Mouse (Mus musculus): ENCODE measurements at regions not wholly inside any gene's neighbourhood (a gene's known extent, or its start where the extent isn't known, plus 50 kb on each side); places are given as distances from the start of the nearest gene placed in this dataset.

DNA sequence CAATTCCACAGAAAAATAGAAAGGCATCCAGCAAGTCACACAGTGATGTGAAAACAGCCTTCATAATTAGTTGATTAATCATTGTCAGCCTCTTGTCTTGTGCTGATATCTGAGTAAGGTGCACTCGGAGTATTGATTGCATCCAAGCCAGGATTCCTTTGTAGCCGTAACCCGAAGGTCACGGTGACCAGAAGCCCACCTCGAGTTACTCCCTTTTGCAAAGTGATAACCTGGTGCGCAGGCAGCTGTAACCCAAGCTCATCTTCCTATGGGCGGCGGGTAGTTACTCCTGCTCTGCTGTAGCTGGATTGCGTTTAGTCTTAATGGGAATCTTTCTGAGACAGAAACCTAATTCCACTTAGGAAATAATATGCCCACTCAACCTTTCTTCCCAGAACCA lies 107.0 kb downstream of the Qrsl1 start:
- H3K27me3 ChIP-seq = no peaks in the 10 kb centered on the region
- 82% methylated on average over 9 of the region's 9 CpGs for WGBS

DNA sequence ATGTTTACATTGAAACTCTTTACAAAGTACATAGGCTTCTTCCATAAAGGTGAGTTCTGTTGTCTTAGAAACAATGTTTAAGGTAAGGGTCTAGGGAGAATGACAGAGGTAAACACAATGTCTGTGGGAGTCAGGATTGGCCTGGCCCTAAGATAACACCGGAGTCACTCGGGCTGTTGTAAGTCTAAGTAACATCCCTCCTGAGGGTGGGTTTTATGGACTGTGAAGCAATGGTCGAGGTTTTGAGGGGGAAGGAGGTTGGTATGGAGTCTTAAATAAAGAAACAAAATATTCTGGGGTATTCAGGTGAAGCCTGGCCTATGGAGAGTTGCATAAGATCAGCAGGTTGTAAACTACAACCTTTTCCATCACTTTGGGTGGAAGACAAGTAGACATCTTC lies 101.5 kb downstream of the Qrsl1 start:
- H3K27me3 ChIP-seq = no peaks in the 10 kb centered on the region
- WGBS = 71% methylated on average over 3 of the region's 3 CpGs
- H3K9me3 ChIP-seq = no peaks in the 10 kb centered on the region
- no peak overlapping the region for H3K27ac ChIP-seq (replicated peaks)
- H3K4me2 ChIP-seq = no peak overlapping the region
- no peak overlapping the region for H3K4me3 ChIP-seq
- H3K9ac ChIP-seq = no peak overlapping the region
- H3K36me3 ChIP-seq = no peaks in the 10 kb centered on the region
- no peak for ATAC-seq (ENCODE audit: low read depth)
- no peaks in the 10 kb centered on the region for H3K4me1 ChIP-seq (replicated peaks)

More for the DNA sequence above, 107.0 kb downstream of the Qrsl1 start:
- ATAC-seq (ENCODE audit: low read depth) = no peak
- Histone ChIP-seq H3K4me1 (replicated peaks) (no peaks in the 10 kb centered on the region), H3K4me2 (no peak overlapping the region), H3K9me3 (no peaks in the 10 kb centered on the region), H3K27ac (replicated peaks) (no peak overlapping the region), H3K9ac (no peak overlapping the region), H3K36me3 (no peaks in the 10 kb centered on the region), H3K4me3 (no peak overlapping the region)

DNA sequence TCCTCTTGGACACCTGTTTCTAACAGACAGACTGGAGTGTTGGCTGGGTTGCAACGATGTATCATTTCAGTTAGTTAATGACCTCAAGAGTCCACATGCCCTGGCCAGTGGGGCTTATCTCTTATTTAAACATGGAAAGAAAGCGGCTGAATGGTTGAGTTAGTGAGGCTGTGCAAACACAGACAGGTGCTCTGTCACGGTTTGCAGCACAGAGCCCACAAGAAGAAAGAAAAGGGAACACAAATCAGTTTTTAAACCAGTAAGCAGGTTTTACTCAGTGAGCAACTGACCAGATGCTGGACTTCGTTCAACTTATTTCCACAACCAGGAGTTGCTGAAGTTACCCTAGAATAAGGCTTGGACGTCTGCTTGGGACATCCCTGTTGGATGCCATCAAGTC lies 86.3 kb downstream of the Qrsl1 start:
- H3K4me3 ChIP-seq = no peak overlapping the region
- H3K9ac ChIP-seq = no peak overlapping the region
- H3K4me1 ChIP-seq (replicated peaks) = no peaks in the 10 kb centered on the region
- ATAC-seq (ENCODE audit: low read depth) = no peak
- no peaks in the 10 kb centered on the region for H3K27me3 ChIP-seq
- no peak overlapping the region for H3K4me2 ChIP-seq
- H3K27ac ChIP-seq (replicated peaks) = no peak overlapping the region
- 83% methylated on average over 5 of the region's 5 CpGs for WGBS
- H3K9me3 ChIP-seq = no peaks in the 10 kb centered on the region
- no peaks in the 10 kb centered on the region for H3K36me3 ChIP-seq

DNA sequence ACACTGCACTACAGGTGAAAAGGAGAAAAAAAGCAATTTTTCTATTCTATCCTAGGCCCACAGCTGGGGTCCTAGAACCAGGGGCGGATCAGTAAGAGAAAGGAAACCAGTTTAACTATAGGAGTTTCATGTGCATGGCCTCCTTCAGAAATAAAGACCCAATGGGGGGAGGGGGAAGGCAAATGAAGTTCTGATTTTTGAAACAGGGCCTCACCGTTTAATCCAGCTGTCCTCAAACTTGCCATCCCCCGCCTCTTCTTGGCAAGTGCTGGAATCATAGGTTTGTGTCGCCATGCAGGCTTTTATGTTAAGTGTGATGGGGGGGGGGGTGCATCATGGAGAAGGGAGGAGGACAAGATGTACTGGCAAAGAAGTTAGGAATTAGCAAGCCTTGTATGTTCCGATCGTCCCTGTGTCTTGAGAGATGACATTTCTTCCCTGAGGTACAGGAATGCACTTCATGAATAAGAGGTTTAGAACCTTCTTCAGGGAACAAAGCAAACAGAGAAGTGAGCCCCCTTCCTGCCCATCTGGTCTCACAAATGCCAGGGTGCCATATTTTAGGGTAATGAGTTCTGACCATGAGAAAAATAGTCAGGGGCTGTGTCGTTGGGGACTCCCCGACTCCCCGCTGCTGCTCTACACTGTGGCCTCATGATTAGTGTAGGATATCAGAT lies 83.9 kb downstream of the Qrsl1 start:
- no peak overlapping the region for H3K9ac ChIP-seq
- H3K27ac ChIP-seq (replicated peaks) = no peak overlapping the region
- no peaks in the 10 kb centered on the region for H3K27me3 ChIP-seq
- no peaks in the 10 kb centered on the region for H3K9me3 ChIP-seq
- 84% methylated on average over 9 of the region's 9 CpGs for WGBS
- no peak for ATAC-seq (ENCODE audit: low read depth)
- no peaks in the 10 kb centered on the region for H3K36me3 ChIP-seq
- no peak overlapping the region for H3K4me3 ChIP-seq
- no peak overlapping the region for H3K4me2 ChIP-seq
- H3K4me1 ChIP-seq (replicated peaks) = no peaks in the 10 kb centered on the region

DNA sequence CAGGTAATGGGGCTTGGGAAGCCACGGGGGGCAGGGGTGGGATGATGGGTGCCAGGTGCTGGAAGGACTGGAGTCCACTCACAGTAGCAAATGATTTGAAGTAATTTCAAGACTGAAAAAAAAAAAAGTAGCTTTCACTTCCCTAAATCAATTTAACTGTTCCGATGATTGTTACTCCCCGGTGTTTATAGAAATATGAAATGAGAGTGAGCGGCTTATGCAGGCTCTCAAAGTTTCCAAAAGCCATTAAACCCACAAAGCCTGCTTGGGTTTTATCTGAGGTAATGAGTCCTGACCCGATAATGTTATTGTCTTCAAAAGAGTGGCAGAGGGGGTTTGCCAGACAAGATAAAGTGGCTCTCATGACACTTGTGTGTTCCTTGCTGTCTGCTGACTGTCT lies 82.9 kb downstream of the Qrsl1 start:
- H3K9me3 ChIP-seq = no peaks in the 10 kb centered on the region
- 82% methylated on average over 5 of the region's 5 CpGs for WGBS
- H3K4me1 ChIP-seq (replicated peaks) = no peaks in the 10 kb centered on the region
- no peaks in the 10 kb centered on the region for H3K27me3 ChIP-seq
- H3K9ac ChIP-seq = no peak overlapping the region
- no peak overlapping the region for H3K27ac ChIP-seq (replicated peaks)
- no peaks in the 10 kb centered on the region for H3K36me3 ChIP-seq
- no peak overlapping the region for H3K4me3 ChIP-seq
- no peak overlapping the region for H3K4me2 ChIP-seq
- ATAC-seq (ENCODE audit: low read depth) = no peak

DNA sequence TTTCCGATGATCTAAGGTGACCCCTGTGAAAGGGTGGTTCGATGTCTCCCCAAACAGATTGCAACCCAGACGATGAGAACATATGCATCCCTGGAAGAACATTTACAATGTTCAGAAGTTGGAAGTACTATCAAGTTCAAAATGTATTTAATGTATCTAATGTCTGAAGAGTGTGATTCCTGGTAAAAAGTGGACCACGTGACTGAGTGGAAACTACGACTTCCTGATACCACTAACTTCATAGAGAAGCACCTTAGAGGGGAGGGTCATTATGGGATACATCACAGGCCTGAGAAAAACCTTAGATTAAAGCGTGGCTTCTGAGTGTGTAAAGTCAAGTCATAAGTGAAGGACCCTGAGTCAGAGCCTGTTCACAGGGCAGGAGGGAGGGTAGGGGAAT lies 82.1 kb downstream of the Qrsl1 start:
- no peaks in the 10 kb centered on the region for H3K9me3 ChIP-seq
- H3K36me3 ChIP-seq = no peaks in the 10 kb centered on the region
- H3K9ac ChIP-seq = no peak overlapping the region
- 91% methylated on average over 6 of the region's 6 CpGs for WGBS
- ATAC-seq (ENCODE audit: low read depth) = no peak
- H3K27ac ChIP-seq (replicated peaks) = no peak overlapping the region
- H3K4me2 ChIP-seq = no peak overlapping the region
- no peaks in the 10 kb centered on the region for H3K27me3 ChIP-seq
- H3K4me3 ChIP-seq = no peak overlapping the region
- no peaks in the 10 kb centered on the region for H3K4me1 ChIP-seq (replicated peaks)

DNA sequence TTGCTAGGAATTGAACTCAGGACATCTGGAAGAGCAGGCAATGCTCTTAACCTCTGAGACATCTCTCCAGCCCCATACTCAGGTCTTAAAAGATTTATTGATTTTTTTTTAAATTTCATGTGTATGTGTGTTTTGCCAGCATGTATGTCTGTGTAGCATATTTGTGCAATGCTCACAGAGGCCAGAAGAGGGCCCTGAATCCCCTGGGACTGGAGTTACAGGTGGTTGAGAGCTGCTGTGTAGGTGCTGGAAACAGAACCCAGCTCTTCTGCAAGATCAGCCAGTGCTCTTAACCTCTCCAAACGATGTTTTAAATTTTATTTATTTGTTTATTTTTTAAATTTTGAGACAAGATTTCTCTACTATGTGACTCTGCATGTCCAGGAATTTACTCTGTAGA lies 78.9 kb downstream of the Qrsl1 start:
- H3K4me3 ChIP-seq = no peak overlapping the region
- WGBS = 70% methylated on average over 1 of the region's 1 CpGs
- H3K36me3 ChIP-seq = no peaks in the 10 kb centered on the region
- H3K9ac ChIP-seq = no peak overlapping the region
- ATAC-seq (ENCODE audit: low read depth) = no peak
- no peaks in the 10 kb centered on the region for H3K4me1 ChIP-seq (replicated peaks)
- no peak overlapping the region for H3K27ac ChIP-seq (replicated peaks)
- no peaks in the 10 kb centered on the region; the same call in 1 of the 2 replicates for H3K9me3 ChIP-seq
- no peak overlapping the region for H3K4me2 ChIP-seq
- no peaks in the 10 kb centered on the region for H3K27me3 ChIP-seq

DNA sequence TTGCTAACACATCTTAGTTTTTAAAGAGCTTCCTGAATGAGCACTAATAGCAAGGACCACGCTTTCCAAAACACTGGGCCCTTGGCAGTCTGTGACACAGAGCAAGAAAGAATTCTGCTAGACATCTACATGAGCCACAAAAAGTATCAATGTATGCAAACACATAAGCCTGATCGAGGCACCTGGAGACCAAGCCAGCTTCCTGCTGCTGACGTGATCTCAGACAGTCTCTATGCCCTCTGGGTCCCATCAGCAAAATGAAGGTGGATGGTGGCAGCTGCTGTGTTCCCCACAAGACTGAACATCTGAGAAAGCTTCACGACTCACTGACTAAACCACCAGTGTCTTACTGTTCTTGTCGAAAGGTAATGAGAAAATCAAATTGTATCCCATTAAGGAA lies 77.5 kb downstream of the Qrsl1 start:
- H3K9ac ChIP-seq = no peak overlapping the region
- H3K4me3 ChIP-seq = no peak overlapping the region
- 63% methylated on average over 5 of the region's 5 CpGs for WGBS

More for the DNA sequence above, 77.5 kb downstream of the Qrsl1 start:
- no peaks in the 10 kb centered on the region for H3K27me3 ChIP-seq
- no peaks in the 10 kb centered on the region for H3K36me3 ChIP-seq
- no peak for ATAC-seq (ENCODE audit: low read depth)
- no peak overlapping the region for H3K4me2 ChIP-seq
- H3K9me3 ChIP-seq = no peaks in the 10 kb centered on the region; the same call in 1 of the 2 replicates
- H3K4me1 ChIP-seq (replicated peaks) = no peaks in the 10 kb centered on the region
- H3K27ac ChIP-seq (replicated peaks) = no peak overlapping the region

All from neural tube, embryonic 13.5 days (tissue).